Mouse (Mus musculus) effector memory CD4-positive, alpha-beta T cell, adult 5 months (primary cell): ENCODE measurements around the gene Snx8. TPM values are rescaled to one million over a fixed set of nuclear protein-coding genes. Genes with fewer than 3 reads are reported as not detected.

ENCODE experiments used
- polyA plus RNA-seq: library from polyadenylated mRNA; unstranded; fragments of 100-300 nt; shearing (Covaris generic); gene quantifications from one replicate; pipeline ENCODE4 v1.2.1, GENCODE M21; 2017

The Snx8 gene
- 2.6 TPM for polyA plus RNA-seq

DNA sequence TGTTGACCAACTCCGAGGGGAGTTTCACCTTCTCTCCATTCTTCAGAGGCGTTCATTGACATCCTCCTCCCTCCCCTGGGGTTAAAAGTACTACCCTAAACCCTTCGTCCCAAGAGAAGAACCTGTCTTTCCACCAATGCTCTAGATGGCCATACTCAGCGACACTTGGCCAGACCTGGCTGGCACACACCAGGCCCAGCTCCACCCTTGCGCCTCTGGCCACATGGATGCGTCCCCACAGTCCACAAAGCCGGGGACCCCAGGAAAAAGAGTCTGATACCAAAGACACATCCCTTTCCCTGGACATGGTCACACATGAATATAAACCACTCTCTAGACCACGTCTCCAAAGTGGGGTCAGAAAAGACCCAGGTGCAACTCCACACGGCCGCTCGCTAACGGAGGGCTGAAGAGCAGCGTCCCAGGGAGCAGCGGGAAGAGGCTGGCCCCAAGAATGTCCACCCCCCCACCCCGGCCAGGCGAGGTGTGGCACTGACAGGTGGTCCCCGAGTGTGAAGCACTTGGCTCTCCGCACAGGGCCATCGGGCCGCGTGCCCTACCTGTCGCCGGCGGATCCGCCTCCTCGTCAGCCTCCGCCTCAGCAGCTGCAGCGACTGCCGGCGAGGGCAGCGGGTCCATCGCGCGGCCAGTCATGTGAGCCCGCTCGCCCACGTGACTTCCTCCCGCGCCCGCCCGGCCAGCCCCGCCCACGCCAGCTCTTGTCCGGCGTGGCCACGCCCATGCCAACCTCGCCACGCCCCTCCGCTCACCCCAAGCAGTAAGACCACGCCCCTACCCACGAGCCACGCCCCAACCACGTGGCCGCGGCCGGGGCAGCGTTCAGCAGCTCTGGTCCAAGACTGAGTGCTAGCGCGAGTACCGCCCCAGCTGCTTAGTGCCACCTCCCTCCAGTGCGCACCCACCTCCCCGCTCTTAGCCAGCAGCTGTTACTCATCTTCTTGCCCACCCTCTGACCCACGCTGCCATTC is at the start of gene Snx8:
Gene Snx8 (minus strand): TSS at position 675 of the 989 bp plus-strand sequence.

DNA sequence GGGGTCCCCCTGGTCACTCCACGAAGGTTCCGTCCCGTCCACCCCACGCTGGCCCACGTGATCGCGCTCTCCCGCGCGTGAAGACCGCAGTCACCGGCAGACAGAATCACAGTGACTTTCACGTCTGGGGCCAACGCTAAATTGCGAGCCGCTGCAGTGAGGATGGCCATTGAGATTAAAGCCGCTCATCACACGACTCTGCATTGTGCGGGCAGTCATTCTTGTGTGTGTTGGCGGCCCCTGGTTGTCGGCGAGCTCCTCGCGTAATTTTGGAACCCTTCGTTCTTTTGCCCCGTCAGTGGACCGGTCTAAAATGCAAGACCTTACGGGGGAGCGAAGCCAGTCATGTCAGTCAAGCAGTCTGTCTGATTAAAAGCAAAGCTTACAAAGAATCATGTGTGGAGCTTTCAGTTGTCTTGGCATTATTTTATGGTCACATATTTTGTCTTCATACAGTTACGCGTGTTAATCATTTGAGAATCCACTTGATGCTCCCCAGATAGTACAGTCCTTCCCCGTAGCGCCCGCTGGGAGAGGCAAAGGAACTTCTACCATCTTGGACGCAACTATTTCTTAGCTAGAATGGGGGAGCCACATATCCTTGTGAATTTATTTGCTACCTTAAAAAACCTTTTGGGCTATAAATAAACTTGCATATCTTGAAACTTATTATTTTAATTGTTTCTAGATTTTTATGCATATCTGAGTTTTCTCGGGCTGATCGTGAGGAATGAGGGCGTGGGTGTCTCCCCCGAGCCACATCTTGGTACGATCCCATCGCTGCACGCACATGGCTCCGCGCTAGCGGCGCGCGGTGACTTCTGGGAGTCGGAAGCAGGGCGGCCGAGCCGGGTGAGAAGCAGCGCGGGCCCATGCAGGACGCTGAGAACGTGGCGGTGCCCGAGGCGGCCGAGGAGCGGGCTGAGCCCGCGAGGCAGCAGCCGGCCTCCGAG is 29.7 kb upstream of the Snx8 start, which contains the start of gene Eif3b:
Gene Eif3b (plus strand): TSS at position 840 of the 953 bp plus-strand sequence.

DNA sequence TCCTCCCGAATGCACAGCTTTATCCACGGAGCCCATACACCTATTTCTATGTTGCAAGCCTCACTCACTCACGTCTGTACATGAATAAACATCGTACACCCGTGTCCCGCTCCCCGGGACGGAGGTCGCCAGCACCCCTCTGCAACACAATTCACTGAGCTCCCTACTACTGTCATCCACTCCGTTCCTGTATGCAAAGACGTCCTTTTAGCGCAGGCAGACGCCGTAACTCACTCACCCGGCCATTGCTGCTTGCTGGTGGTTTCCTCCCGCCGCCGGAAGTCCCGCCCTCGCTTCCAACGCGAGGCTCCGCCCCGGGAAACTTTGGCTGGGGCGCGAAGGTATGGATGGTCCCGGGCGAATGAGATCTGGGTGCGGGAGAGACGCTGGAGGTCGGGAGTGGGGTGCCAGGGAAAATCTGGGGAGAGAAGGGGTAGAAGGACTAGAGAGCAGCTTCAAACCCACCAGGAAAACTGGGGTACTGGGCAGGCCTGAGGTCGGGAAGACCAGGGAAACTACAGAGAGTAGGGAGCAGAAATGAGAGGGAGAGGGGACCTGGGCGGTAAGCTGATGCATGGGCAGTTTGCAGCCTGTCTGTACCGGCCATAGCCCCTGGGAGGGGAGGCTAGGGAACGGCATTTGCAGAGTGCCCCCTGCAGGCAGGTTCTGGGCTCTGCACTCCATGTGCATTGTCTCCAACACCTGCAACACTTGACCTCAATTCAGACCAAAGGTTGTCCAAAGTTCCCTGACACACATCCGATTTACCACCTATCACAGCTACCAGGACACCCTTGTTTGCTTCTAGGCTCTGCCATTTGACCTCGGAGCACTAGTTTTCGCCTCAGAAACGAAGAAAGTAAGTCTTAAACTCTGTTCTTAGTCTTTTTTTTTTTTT is 57.2 kb downstream of the Snx8 start, which contains the start of gene Mrm2:
Gene Mrm2 (minus strand): TSS at position 284 of the 898 bp plus-strand sequence.

DNA sequence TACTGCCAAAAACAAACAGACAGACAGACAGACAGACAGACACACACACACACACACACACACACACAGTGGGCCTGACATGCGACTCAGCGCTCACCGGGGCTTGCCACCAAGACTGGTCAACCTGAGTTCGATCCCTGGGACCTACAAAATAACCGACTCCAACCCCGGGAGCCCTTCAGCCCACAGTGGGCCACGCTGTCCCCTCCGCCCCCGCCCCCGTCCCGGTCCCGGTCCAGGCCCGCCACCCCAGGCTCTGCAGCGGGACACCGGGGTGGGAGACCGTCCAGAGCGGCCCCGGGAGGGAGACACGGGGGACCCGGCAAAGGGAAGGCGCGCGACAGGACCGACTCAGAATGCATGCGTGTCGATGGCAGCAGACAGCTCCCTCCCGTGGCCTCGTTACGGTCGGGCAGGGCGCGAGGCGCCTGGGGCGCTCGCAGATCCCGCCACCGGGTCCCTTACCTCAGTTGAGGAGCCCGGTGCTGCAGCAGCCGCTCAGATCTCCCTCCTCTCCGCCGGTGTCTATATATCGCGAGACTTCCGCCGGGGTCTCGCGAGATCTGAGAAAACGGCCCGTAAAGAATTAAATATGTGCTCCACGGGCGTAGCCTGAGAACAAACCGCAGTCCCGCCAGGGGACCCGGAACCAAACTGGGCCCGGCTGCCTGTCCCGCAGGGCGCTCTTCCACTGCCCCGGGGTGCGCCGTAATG is 67.9 kb downstream of the Snx8 start, which contains the start of the genes Mad1l1 and Nudt1:
Gene Mad1l1 (minus strand): TSS at position 511 of the 714 bp plus-strand sequence.
Gene Nudt1 (plus strand): TSS at position 615 of the 714 bp plus-strand sequence.

Other genes with a start within 250 kb of the Snx8 start
- 20.3 TPM for gene Mad1l1, start 67.7 kb downstream of the Snx8 start, polyA plus RNA-seq
- gene Nudt1, start 67.6 kb downstream of the Snx8 start, polyA plus RNA-seq, result 9.9 TPM
- gene Mrm2, start 57.4 kb downstream of the Snx8 start, polyA plus RNA-seq, result 1.0 TPM
- gene Eif3b, start 30.1 kb upstream of the Snx8 start, polyA plus RNA-seq, result 152 TPM
- gene Gm4869, start 56.4 kb upstream of the Snx8 start, polyA plus RNA-seq, result not detected
- gene Chst12, start 116.3 kb upstream of the Snx8 start, polyA plus RNA-seq, result 9.3 TPM
- 1.1 TPM for gene Grifin, start 175.8 kb upstream of the Snx8 start, polyA plus RNA-seq
- gene Lfng, start 218.1 kb upstream of the Snx8 start, polyA plus RNA-seq, result 91.2 TPM